Mouse (Mus musculus): ENCODE measurements at regions not wholly inside any gene's neighbourhood (a gene's known extent, or its start where the extent isn't known, plus 50 kb on each side); places are given as distances from the start of the nearest gene placed in this dataset.
"Not testable (repeated sequence)": the region's sequence is repeated elsewhere in the genome, so short reads cannot be mapped to it uniquely, and the experiment has no call there.

- H3K4me3 ChIP-seq (ENCODE audit: low read depth, low read length): no peak overlapping the region
- no peaks in the 10 kb centered on the region for H3K27me3 ChIP-seq (ENCODE audit: control insufficient read depth, insufficient read depth, low read depth, low read length)
- ATAC-seq (ENCODE audit: low read depth): no peak
- no peaks in the 10 kb centered on the region for H3K9me3 ChIP-seq (replicated peaks; ENCODE audit: control insufficient read depth, low read length)
- H3K27ac ChIP-seq (ENCODE audit: low read length): no peak overlapping the region
- H3K4me1 ChIP-seq (ENCODE audit: control insufficient read depth, low read depth, low read length): no peaks in the 10 kb centered on the region
- no peak overlapping the region for H3K9ac ChIP-seq (ENCODE audit: low read depth, low read length)
- H3K4me2 ChIP-seq (ENCODE audit: low read depth, low read length): no peak overlapping the region
- H3K36me3 ChIP-seq (ENCODE audit: control insufficient read depth, insufficient read depth): no peaks in the 10 kb centered on the region
- WGBS (ENCODE audit: insufficient replicate concordance): 56% methylated on average over 6 of the region's 6 CpGs
These were observed 284.4 kb upstream of the Maf start for GRCm38 (mm10) chr8:115991989-115992388.

GRCm38 (mm10) chr8:115983397-115983796 is 275.8 kb upstream of the Maf start:
- H3K9ac ChIP-seq (ENCODE audit: low read depth, low read length): no peak overlapping the region
- H3K4me2 ChIP-seq (ENCODE audit: low read depth, low read length): no peak overlapping the region
- WGBS (ENCODE audit: insufficient replicate concordance): 47% methylated on average over 6 of the region's 6 CpGs
- no peak overlapping the region for H3K4me3 ChIP-seq (ENCODE audit: low read depth, low read length)
- no peaks in the 10 kb centered on the region for H3K36me3 ChIP-seq (ENCODE audit: control insufficient read depth, insufficient read depth)
- H3K9me3 ChIP-seq (replicated peaks; ENCODE audit: control insufficient read depth, low read length): no peaks in the 10 kb centered on the region
- no peaks in the 10 kb centered on the region for H3K4me1 ChIP-seq (ENCODE audit: control insufficient read depth, low read depth, low read length)
- no peaks in the 10 kb centered on the region for H3K27me3 ChIP-seq (ENCODE audit: control insufficient read depth, insufficient read depth, low read depth, low read length)
- no peak overlapping the region for H3K27ac ChIP-seq (ENCODE audit: low read length)
- ATAC-seq (ENCODE audit: low read depth): peak; percentile 54

- no peak overlapping the region for H3K9ac ChIP-seq (ENCODE audit: low read depth, low read length)
- H3K9me3 ChIP-seq (replicated peaks; ENCODE audit: control insufficient read depth, low read length): no peaks in the 10 kb centered on the region
- no peak overlapping the region for H3K4me2 ChIP-seq (ENCODE audit: low read depth, low read length)
- H3K4me1 ChIP-seq (ENCODE audit: control insufficient read depth, low read depth, low read length): no peaks in the 10 kb centered on the region
- WGBS (ENCODE audit: insufficient replicate concordance): 62% methylated on average over 3 of the region's 3 CpGs
- ATAC-seq (ENCODE audit: low read depth): no peak
- no peaks in the 10 kb centered on the region for H3K27me3 ChIP-seq (ENCODE audit: control insufficient read depth, insufficient read depth, low read depth, low read length)
- H3K27ac ChIP-seq (ENCODE audit: low read length): no peak overlapping the region
- no peaks in the 10 kb centered on the region for H3K36me3 ChIP-seq (ENCODE audit: control insufficient read depth, insufficient read depth)
- H3K4me3 ChIP-seq (ENCODE audit: low read depth, low read length): no peak overlapping the region
These were observed 274.7 kb upstream of the Maf start for GRCm38 (mm10) chr8:115982326-115982725.

GRCm38 (mm10) chr8:115981426-115981825 is 273.8 kb upstream of the Maf start:
- no peak for ATAC-seq (ENCODE audit: low read depth)
- Histone ChIP-seq H3K36me3 (ENCODE audit: control insufficient read depth, insufficient read depth) (no peaks in the 10 kb centered on the region), H3K27me3 (ENCODE audit: control insufficient read depth, insufficient read depth, low read depth, low read length) (no peaks in the 10 kb centered on the region), H3K9me3 (replicated peaks; ENCODE audit: control insufficient read depth, low read length) (no peaks in the 10 kb centered on the region), H3K4me2 (ENCODE audit: low read depth, low read length) (no peak overlapping the region), H3K27ac (ENCODE audit: low read length) (no peak overlapping the region), H3K4me1 (ENCODE audit: control insufficient read depth, low read depth, low read length) (no peaks in the 10 kb centered on the region), H3K9ac (ENCODE audit: low read depth, low read length) (no peak overlapping the region), H3K4me3 (ENCODE audit: low read depth, low read length) (no peak overlapping the region)
- 48% methylated on average over 7 of the region's 7 CpGs for WGBS (ENCODE audit: insufficient replicate concordance)

- Histone ChIP-seq H3K27me3 (ENCODE audit: control insufficient read depth, insufficient read depth, low read depth, low read length) (no peaks in the 10 kb centered on the region), H3K4me3 (ENCODE audit: low read depth, low read length) (no peak overlapping the region), H3K27ac (ENCODE audit: low read length) (no peak overlapping the region), H3K9ac (ENCODE audit: low read depth, low read length) (no peak overlapping the region), H3K4me1 (ENCODE audit: control insufficient read depth, low read depth, low read length) (no peaks in the 10 kb centered on the region), H3K36me3 (ENCODE audit: control insufficient read depth, insufficient read depth) (no peaks in the 10 kb centered on the region), H3K9me3 (replicated peaks; ENCODE audit: control insufficient read depth, low read length) (no peaks in the 10 kb centered on the region), H3K4me2 (ENCODE audit: low read depth, low read length) (no peak overlapping the region)
- WGBS (ENCODE audit: insufficient replicate concordance): 61% methylated on average over 3 of the region's 3 CpGs
- no peak for ATAC-seq (ENCODE audit: low read depth)
These were observed 273.0 kb upstream of the Maf start for GRCm38 (mm10) chr8:115980616-115981015.

- no peak overlapping the region for H3K4me2 ChIP-seq (ENCODE audit: low read depth, low read length)
- ATAC-seq (ENCODE audit: low read depth): no peak
- no peaks in the 10 kb centered on the region for H3K9me3 ChIP-seq (replicated peaks; ENCODE audit: control insufficient read depth, low read length)
- no peak overlapping the region for H3K4me3 ChIP-seq (ENCODE audit: low read depth, low read length)
- H3K27ac ChIP-seq (ENCODE audit: low read length): no peak overlapping the region
- no peaks in the 10 kb centered on the region for H3K27me3 ChIP-seq (ENCODE audit: control insufficient read depth, insufficient read depth, low read depth, low read length)
- no peaks in the 10 kb centered on the region for H3K4me1 ChIP-seq (ENCODE audit: control insufficient read depth, low read depth, low read length)
- H3K9ac ChIP-seq (ENCODE audit: low read depth, low read length): no peak overlapping the region
- WGBS (ENCODE audit: insufficient replicate concordance): 57% methylated on average over 4 of the region's 4 CpGs
- no peaks in the 10 kb centered on the region for H3K36me3 ChIP-seq (ENCODE audit: control insufficient read depth, insufficient read depth)
These were observed 269.6 kb upstream of the Maf start for GRCm38 (mm10) chr8:115977152-115977551.

- Histone ChIP-seq H3K27ac (ENCODE audit: low read length) (no peak overlapping the region), H3K36me3 (ENCODE audit: control insufficient read depth, insufficient read depth) (no peaks in the 10 kb centered on the region), H3K4me1 (ENCODE audit: control insufficient read depth, low read depth, low read length) (no peaks in the 10 kb centered on the region), H3K27me3 (ENCODE audit: control insufficient read depth, insufficient read depth, low read depth, low read length) (no peaks in the 10 kb centered on the region), H3K4me2 (ENCODE audit: low read depth, low read length) (no peak overlapping the region), H3K9ac (ENCODE audit: low read depth, low read length) (no peak overlapping the region), H3K9me3 (replicated peaks; ENCODE audit: control insufficient read depth, low read length) (no peaks in the 10 kb centered on the region), H3K4me3 (ENCODE audit: low read depth, low read length) (no peak overlapping the region)
- ATAC-seq (ENCODE audit: low read depth): no peak
- WGBS (ENCODE audit: insufficient replicate concordance): 30% methylated on average over 2 of the region's 2 CpGs
These were observed 267.1 kb upstream of the Maf start for GRCm38 (mm10) chr8:115974706-115975105.

- H3K4me3 ChIP-seq (ENCODE audit: low read depth, low read length); ATAC-seq (ENCODE audit: low read depth); H3K9me3 ChIP-seq (replicated peaks; ENCODE audit: control insufficient read depth, low read length); H3K36me3 ChIP-seq (ENCODE audit: control insufficient read depth, insufficient read depth); H3K27ac ChIP-seq (ENCODE audit: low read length); H3K4me1 ChIP-seq (ENCODE audit: control insufficient read depth, low read depth, low read length); H3K27me3 ChIP-seq (ENCODE audit: control insufficient read depth, insufficient read depth, low read depth, low read length); H3K9ac ChIP-seq (ENCODE audit: low read depth, low read length); H3K4me2 ChIP-seq (ENCODE audit: low read depth, low read length): not testable (repeated sequence)
- 46% methylated on average over 2 of the region's 2 CpGs for WGBS (ENCODE audit: insufficient replicate concordance)
These were observed 263.8 kb upstream of the Maf start for GRCm38 (mm10) chr8:115971351-115971750.

- WGBS (ENCODE audit: insufficient replicate concordance): 49% methylated on average over 5 of the region's 5 CpGs
- H3K9ac ChIP-seq (ENCODE audit: low read depth, low read length): no peak overlapping the region
- no peaks in the 10 kb centered on the region for H3K9me3 ChIP-seq (replicated peaks; ENCODE audit: control insufficient read depth, low read length)
- no peak overlapping the region for H3K4me2 ChIP-seq (ENCODE audit: low read depth, low read length)
- H3K27me3 ChIP-seq (ENCODE audit: control insufficient read depth, insufficient read depth, low read depth, low read length): no peaks in the 10 kb centered on the region
- no peaks in the 10 kb centered on the region for H3K36me3 ChIP-seq (ENCODE audit: control insufficient read depth, insufficient read depth)
- H3K4me3 ChIP-seq (ENCODE audit: low read depth, low read length): no peak overlapping the region
- no peaks in the 10 kb centered on the region for H3K4me1 ChIP-seq (ENCODE audit: control insufficient read depth, low read depth, low read length)
- no peak for ATAC-seq (ENCODE audit: low read depth)
- no peak overlapping the region for H3K27ac ChIP-seq (ENCODE audit: low read length)
These were observed 260.5 kb upstream of the Maf start for GRCm38 (mm10) chr8:115968121-115968520.

GRCm38 (mm10) chr8:115965981-115966380 is 258.4 kb upstream of the Maf start:
- no peak overlapping the region for H3K4me2 ChIP-seq (ENCODE audit: low read depth, low read length)
- no peak for ATAC-seq (ENCODE audit: low read depth)
- H3K9ac ChIP-seq (ENCODE audit: low read depth, low read length): no peak overlapping the region
- H3K4me1 ChIP-seq (ENCODE audit: control insufficient read depth, low read depth, low read length): no peaks in the 10 kb centered on the region
- no peaks in the 10 kb centered on the region for H3K27me3 ChIP-seq (ENCODE audit: control insufficient read depth, insufficient read depth, low read depth, low read length)
- no peak overlapping the region for H3K4me3 ChIP-seq (ENCODE audit: low read depth, low read length)
- no peak overlapping the region for H3K27ac ChIP-seq (ENCODE audit: low read length)
- WGBS (ENCODE audit: insufficient replicate concordance): 54% methylated on average over 7 of the region's 7 CpGs
- no peaks in the 10 kb centered on the region for H3K9me3 ChIP-seq (replicated peaks; ENCODE audit: control insufficient read depth, low read length)
- no peaks in the 10 kb centered on the region for H3K36me3 ChIP-seq (ENCODE audit: control insufficient read depth, insufficient read depth)

Data from liver, embryonic 16.5 days (tissue).